Mouse (Mus musculus) ES-Bruce4 (cell line): ENCODE measurements around the gene Tram2.

ENCODE experiments used
- CTCF ChIP-seq: IDR thresholded peaks from one replicate; pipeline ENCODE4 v1.8.1; 2011; ENCODE audit warnings: low read depth, low read length
- EP300 ChIP-seq: IDR thresholded peaks from 2 replicates; pipeline ENCODE4 v1.6.1; 2011; ENCODE audit warnings: low read depth, low read length; ENCODE audit not compliant: insufficient read depth

DNA sequence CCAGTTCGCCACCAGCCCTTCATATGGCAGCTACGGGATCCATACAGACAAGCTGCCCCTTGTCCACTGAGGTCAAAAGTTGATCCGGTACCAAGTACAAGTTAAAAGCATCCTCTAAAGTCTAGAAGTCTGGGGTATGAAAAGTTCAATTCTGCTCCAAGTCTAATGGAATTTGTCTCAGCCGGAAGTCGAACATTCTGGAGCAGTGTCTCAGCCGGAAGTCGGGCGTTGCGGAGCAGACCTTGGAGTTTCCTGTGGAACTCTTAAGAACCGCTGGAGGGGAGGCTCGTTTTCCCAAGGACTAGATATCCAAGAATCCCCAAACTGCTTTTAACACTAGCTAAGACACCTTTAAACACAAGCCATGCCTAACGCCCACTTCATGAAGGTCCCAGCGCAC, 8.4 kb downstream of the Tram2 start:
- TF ChIP-seq CTCF (no peak), EP300 (no peak)
